Mouse (Mus musculus) cerebellum, adult 2 months (tissue): Measurements from ENCODE around the gene Jph4.

Source experiments
- CTCF ChIP-seq: fragments of 200-500 bp; IDR thresholded peaks from 2 replicates; pipeline ENCODE4 v1.5.1; 2011; ENCODE audit warnings: low read depth, mild to moderate bottlenecking, control low read depth, low read length, moderate library complexity, borderline replicate concordance; ENCODE audit not compliant: insufficient read depth
- POLR2A ChIP-seq: fragments of 200-500 bp; IDR thresholded peaks from 2 replicates; pipeline ENCODE4 v1.6.1; 2011; ENCODE audit warnings: low read length, control low read depth, borderline replicate concordance; ENCODE audit not compliant: insufficient read depth

DNA sequence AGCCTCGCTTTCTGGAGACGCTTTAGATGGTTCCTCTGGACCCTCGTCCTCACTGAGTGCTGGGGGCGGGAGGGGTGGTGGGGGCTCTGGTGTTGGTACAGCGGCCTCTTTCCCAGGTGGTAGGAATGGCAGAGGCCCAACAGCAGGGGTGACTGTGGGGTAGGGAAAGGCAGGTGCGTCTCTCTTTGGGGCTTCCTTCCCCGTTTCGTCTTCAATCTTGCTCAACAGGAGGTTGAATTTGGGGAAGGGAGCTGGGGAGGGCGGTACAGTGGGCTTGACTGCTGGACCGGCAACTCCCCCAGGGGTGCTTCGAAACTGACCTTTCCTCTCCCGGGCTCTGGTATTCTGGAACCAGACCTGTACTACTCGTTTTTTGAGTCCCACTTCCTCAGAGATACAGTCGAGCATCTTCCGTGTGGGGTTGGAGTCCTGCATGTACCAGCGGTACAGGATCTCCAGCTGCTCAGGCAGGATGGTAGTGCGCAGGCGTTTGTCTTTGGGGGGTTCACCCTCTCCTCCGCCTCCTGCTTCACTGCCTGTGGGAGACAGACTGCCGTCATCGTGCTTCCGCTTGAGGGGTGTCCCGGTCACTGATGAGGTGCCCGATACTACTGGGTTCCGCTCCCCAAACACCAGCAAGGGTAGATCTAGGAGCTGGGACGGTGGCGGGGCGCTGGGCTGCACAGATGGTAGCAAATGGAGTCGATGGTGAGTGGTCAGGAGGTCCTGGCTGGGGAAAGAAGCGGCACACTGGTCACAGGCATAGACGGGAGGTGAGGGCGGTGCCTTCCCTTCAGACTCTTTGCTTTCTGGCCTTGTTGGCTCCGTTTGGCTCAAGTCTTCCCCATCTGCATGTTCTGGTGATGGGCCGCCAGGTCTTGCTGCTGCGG lies 52.0 kb downstream of the Jph4 start:
- TF ChIP-seq POLR2A (no peak; the same call in 1 of the 2 replicates), CTCF (no peak)
